Mouse (Mus musculus) embryonic facial prominence, embryonic 14.5 days (tissue): ENCODE measurements around the gene Fiz1. TPM values are rescaled to one million over a fixed set of nuclear protein-coding genes. Genes with fewer than 3 reads are reported as not detected.
"Not testable (repeated sequence)": the region's sequence is repeated elsewhere in the genome, so short reads cannot be mapped to it uniquely, and the experiment has no call there.

Source experiments
- ATAC-seq: fragments of 200-750 bp; cut with Nextera tagmentation; 2 replicates; pipeline ENCODE4 v1.8.0; 2017; ENCODE audit warnings: low read depth, moderate number of reproducible peaks, moderate TSS enrichment
- DNase-seq: peaks from one replicate; pipeline ENCODE4 v3.0.0-alpha.2; 2015; ENCODE audit warnings: low spot score
- H3K27ac ChIP-seq: fragments of 300-500 bp; sonication (generic); replicated peaks from 2 replicates; pipeline ENCODE4 v1.5.1; 2014; ENCODE audit warnings: low read depth, mild to moderate bottlenecking, low read length, moderate library complexity
- H3K27me3 ChIP-seq: fragments of 300-500 bp; sonication (generic); replicated peaks from 2 replicates; pipeline ENCODE4 v1.6.1; 2014; ENCODE audit warnings: low read length; ENCODE audit not compliant: control insufficient read depth, insufficient read depth
- H3K36me3 ChIP-seq: fragments of 300-500 bp; sonication (generic); 2 replicates; pipeline ENCODE4 v1.6.1; 2014; ENCODE audit warnings: low read length, mixed read lengths; ENCODE audit not compliant: control insufficient read depth, insufficient read depth
- H3K4me1 ChIP-seq: fragments of 300-500 bp; sonication (generic); 2 replicates; pipeline ENCODE4 v1.6.1; 2014; ENCODE audit warnings: antibody characterized with exemption, low read length; ENCODE audit not compliant: control insufficient read depth, insufficient read depth
- H3K4me2 ChIP-seq: fragments of 300-500 bp; sonication (generic); 2 replicates; pipeline ENCODE4 v1.6.1; 2014; ENCODE audit warnings: low read depth, mild to moderate bottlenecking, low read length, moderate library complexity, mixed read lengths
- H3K4me3 ChIP-seq: fragments of 300-500 bp; sonication (generic); 2 replicates; pipeline ENCODE4 v1.5.1; 2014; ENCODE audit warnings: low read depth, mild to moderate bottlenecking, low read length
- H3K9ac ChIP-seq: fragments of 300-500 bp; sonication (generic); 2 replicates; pipeline ENCODE4 v1.6.1; 2014; ENCODE audit warnings: low read depth, mild to moderate bottlenecking, low read length, moderate library complexity, mixed read lengths
- H3K9me3 ChIP-seq: fragments of 300-500 bp; sonication (generic); 2 replicates; pipeline ENCODE4 v1.6.1; 2016; ENCODE audit warnings: low read length; ENCODE audit not compliant: control insufficient read depth
- WGBS: fragments of 180-500 bp; shearing (Covaris S2); extraction: QIAGEN DNeasy Blood & Tissue Kit; methylation state at CpG from one replicate; pipeline ENCODE4 v1.1.7; 2014; 5-methylcytosine and 5-hydroxymethylcytosine counted together
- polyA plus RNA-seq: library from polyadenylated mRNA; unstranded; fragments of >200 nt; fragmentation: Nextera tagmentation; extraction: Ambion mirVana; gene quantifications from 2 replicates; pipeline ENCODE4 v1.2.1, GENCODE M21; 2014

The Fiz1 gene
- polyA plus RNA-seq, 1 experiment from 2014 or later: 31.1 TPM

DNA sequence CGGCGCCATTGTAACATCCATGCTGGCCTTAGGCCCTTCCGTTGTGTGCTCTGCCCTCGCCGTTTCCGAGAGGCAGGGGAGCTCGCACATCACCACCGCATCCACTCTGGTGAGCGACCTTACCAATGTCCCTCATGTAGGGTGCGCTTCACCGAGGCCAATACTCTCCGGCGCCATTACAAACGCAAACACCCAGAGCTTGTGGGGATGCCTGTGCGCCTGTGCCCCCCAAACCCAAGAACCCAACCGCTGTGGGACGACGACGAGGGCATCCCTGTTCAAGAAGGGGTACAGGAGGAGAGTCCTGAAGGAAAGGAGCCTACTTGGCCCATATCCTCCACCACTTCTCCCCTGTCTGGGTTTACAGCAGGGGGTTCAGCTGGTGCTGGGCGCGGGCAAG is 3.4 kb upstream of the Fiz1 start:
- WGBS: 99% methylated on average over 21 of the region's 21 CpGs
- no peak overlapping the region for H3K27ac ChIP-seq
- H3K9ac ChIP-seq: no peak overlapping the region
- peaks cover 12% of the 10 kb centered on the region for H3K4me1 ChIP-seq
- ATAC-seq (no peak), DNase-seq (no peak)
- H3K36me3 ChIP-seq: peaks cover 20% of the 10 kb centered on the region
- no peaks in the 10 kb centered on the region for H3K9me3 ChIP-seq
- H3K4me3 ChIP-seq: no peak overlapping the region
- no peak overlapping the region for H3K4me2 ChIP-seq
- H3K27me3 ChIP-seq: no peaks in the 10 kb centered on the region

DNA sequence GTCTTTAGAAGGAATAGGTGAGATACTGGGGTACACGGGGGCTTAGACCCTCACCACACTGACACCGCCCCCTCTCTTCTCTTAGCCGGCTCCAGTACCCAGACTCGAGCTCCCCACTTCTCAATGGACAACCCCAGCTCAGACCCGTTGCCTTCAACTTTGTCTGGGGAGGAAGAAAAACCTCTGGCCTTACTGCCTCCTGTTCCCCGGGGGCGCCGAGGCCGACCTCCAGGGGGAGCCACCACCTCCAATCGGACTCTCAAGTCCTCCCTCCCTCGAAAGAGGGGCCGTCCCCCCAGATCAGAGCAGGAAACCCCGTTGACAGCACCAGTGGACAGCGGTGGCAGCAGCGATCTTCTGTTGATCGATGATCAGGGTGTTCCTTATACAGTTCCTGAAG is 2.9 kb upstream of the Fiz1 start:
- H3K4me2 ChIP-seq: no peak overlapping the region
- WGBS: 90% methylated on average over 16 of the region's 16 CpGs
- H3K27ac ChIP-seq: no peak overlapping the region
- no peak for ATAC-seq
- no peak overlapping the region for H3K4me3 ChIP-seq
- no peaks in the 10 kb centered on the region for H3K27me3 ChIP-seq
- H3K4me1 ChIP-seq: peaks cover 12% of the 10 kb centered on the region
- H3K36me3 ChIP-seq: peaks cover 19% of the 10 kb centered on the region
- no peaks in the 10 kb centered on the region for H3K9me3 ChIP-seq
- DNase-seq: no peak
- H3K9ac ChIP-seq: no peak overlapping the region

DNA sequence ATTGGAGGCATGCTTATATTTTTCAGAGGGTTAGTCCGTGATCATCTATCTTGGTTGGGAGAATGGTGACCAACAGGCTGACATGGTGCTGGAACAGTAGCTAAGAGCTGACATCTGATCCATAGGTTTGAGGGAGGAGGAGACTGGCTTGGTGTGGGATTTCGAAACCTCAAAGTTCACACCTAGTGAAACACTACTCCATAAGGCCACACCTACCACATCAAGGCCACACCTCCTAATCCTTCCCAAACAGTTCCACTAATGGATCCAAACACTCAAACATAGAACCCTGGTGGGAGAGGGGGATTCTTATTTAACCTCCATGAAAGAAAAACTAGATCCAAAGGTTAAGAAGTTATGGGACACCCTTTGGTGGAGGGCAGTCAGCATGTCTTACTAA is 2.4 kb upstream of the Fiz1 start:
- H3K36me3 ChIP-seq: peaks cover 19% of the 10 kb centered on the region
- ATAC-seq: no peak
- H3K4me1 ChIP-seq: peaks cover 12% of the 10 kb centered on the region
- DNase-seq: no peak
- no peak overlapping the region for H3K27ac ChIP-seq
- no peak overlapping the region for H3K9ac ChIP-seq
- H3K4me3 ChIP-seq: no peak overlapping the region
- no peaks in the 10 kb centered on the region for H3K9me3 ChIP-seq
- H3K27me3 ChIP-seq: no peaks in the 10 kb centered on the region
- no peak overlapping the region for H3K4me2 ChIP-seq
- 93% methylated on average over 2 of the region's 2 CpGs for WGBS

DNA sequence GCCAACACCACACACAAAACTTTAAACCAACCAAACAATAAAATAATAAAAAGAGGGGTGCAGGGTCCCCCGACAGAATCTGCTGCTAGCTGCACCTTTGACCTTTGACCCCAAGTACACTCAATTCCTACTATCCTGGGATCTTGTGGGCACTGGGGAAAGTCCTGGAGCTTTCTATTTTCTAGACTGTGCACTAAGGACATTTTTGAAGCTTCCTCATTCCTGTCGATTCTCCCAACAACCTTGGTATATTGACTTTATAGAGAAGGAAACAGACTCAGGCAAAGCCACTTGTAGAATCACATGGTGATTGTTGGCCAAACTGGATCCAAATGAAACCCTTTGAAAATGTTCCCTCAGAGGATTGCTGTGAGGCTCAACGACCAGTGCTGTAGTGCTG is 1.6 kb upstream of the Fiz1 start:
- H3K9ac ChIP-seq: peak overlapping the region; percentile 75; the same call in 1 of the 2 replicates
- peak overlapping the region; percentile 97 for H3K27ac ChIP-seq
- peak overlapping the region; percentile 78 for H3K4me2 ChIP-seq
- DNase-seq: no peak
- WGBS: 64% methylated on average over 3 of the region's 3 CpGs
- H3K4me3 ChIP-seq: peak overlapping the region; percentile 63
- no peak for ATAC-seq
- H3K4me1 ChIP-seq: peaks cover 6% of the 10 kb centered on the region
- H3K27me3 ChIP-seq: no peaks in the 10 kb centered on the region
- H3K36me3 ChIP-seq: peaks cover 26% of the 10 kb centered on the region
- no peaks in the 10 kb centered on the region for H3K9me3 ChIP-seq

DNA sequence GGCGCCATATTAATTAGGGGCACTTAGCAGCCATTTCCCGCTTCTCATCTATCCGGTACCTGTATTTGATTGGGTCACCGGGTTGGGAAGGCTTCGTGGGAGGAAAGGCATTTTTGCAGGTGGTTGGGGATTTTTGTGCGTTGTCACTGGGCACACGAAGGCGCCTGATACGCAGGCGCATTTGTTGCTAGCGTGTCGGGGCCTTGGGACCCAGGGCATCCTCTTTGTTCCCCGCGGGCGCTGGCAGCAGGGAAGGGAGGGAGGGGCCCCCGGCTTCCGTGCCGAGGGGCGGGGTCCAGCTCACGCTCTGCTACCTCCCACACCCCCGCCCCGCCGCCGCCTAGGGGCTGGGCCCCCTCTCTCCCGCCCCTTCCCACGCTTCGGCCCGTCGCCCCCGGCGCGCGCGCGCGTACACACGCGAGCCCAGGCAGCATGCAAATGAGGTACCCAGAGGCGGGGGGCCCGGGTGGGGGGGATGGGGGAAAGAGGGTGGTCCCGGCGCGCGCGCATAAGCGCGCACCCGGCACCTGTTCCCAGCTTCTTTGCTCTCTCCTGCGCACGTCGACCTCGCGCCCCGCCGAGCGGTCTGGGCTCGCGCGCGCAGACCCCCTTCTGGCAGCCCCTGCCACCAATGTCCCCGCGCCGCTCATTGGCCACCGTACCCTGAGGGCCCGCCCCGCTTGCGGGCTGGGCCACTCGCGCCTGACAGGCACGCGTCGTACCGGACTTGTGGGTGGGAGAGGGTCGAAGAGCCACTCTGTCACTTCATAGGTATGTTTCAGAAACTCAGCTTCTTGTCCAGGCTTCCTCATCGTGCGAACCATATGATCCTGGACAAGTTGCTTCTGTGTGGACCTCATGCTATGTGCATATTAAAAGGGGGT is 863 bp upstream of the Fiz1 start, which contains the start of gene Gm44973:
Gm44973 (plus strand) TSS at position 379 of the 884 bp plus-strand sequence.
- peak within 1 kb of the TSS; percentile 97 for H3K27ac ChIP-seq
- peak within 1 kb of the TSS; percentile 88 for H3K9ac ChIP-seq
- peaks cover 33% of the 10 kb centered on the region for H3K36me3 ChIP-seq
- no peaks in the 10 kb centered on the region for H3K27me3 ChIP-seq
- peak within 1 kb of the TSS; percentile 78 for H3K4me2 ChIP-seq
- DNase-seq (peak; percentile 97), ATAC-seq (peak; percentile 65)
- WGBS: 1% methylated on average over 43 of the region's 76 CpGs
- no peaks in the 10 kb centered on the region for H3K9me3 ChIP-seq
- peak within 1 kb of the TSS; percentile 63 for H3K4me3 ChIP-seq
- H3K4me1 ChIP-seq: peaks cover 3% of the 10 kb centered on the region; the same call in 1 of the 2 replicates

DNA sequence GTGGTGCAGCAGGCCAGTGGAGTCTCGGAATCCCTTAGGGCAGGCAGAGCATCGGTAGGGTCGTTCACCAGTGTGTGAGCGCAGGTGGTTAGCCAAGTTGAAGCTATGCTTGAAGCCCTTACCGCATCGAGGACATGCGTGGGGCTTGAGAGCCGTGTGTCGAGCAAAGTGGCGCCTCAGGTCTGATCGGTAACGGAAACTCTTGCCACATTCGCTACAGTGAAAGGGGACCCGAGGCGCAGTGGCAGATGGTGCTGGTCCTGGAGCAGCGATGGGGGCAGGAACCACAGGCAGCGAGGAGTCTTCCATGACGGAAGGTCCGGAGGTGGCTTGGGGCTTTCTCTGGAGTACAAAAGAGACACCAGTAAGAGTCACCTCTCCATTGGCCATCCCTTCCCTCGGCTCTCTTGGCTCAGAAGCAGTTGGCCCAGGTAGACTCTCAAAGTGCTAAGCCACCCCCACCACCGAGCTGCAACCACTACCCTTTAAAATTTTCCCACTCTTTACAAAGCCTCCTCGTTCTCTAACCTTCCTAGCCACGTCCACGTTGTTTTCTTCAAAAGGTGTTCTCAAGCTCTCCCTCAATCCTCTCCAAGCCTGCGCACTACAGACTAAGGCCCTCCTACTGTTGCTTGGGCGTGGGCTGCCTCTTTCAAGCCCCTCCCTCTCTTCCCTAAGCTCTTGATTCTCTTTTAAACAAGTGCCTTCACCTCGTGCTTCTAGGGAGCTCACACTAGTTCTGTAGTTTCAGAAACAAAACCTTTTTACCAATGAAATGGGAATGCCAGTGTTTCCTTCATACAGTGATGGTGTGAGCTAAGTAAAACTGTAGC is 1.6 kb downstream of the Fiz1 start:
- no peak overlapping the region for H3K9ac ChIP-seq
- no peak overlapping the region for H3K27ac ChIP-seq
- H3K9me3 ChIP-seq: no peaks in the 10 kb centered on the region
- H3K4me2 ChIP-seq: peak overlapping the region; percentile 61
- WGBS: 89% methylated on average over 25 of the region's 27 CpGs
- no peak for DNase-seq
- no peak for ATAC-seq
- H3K27me3 ChIP-seq: no peaks in the 10 kb centered on the region
- H3K4me3 ChIP-seq: peak overlapping the region; percentile 63; the same call in 1 of the 2 replicates
- peaks cover 3% of the 10 kb centered on the region; the same call in 1 of the 2 replicates for H3K4me1 ChIP-seq
- peaks cover 52% of the 10 kb centered on the region for H3K36me3 ChIP-seq

DNA sequence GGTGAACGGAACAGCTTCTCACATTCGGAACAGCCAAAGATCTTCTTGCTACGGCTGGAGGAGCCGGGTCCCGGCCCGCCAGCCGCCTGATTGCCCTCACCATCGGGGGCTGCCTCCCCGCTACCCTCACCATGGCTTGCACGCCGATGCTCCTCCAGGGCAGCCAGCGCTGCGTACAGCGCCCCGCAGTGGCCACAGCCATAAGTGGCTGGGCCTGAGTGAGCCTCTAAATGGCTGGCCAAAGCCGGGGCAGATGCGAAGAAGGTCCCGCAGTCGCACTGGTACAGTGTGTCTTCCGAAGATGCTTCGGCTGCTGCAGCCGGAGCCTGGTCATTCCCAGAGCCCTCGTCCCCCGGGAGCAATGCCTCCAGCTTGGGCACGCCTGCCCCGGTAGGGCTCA is 6.3 kb downstream of the Fiz1 start:
- no peak overlapping the region for H3K4me2 ChIP-seq
- no peak overlapping the region for H3K4me3 ChIP-seq
- ATAC-seq (no peak), DNase-seq (no peak)
- H3K9me3 ChIP-seq: no peaks in the 10 kb centered on the region
- H3K27me3 ChIP-seq: no peaks in the 10 kb centered on the region
- WGBS: 98% methylated on average over 25 of the region's 26 CpGs
- no peaks in the 10 kb centered on the region for H3K4me1 ChIP-seq
- H3K27ac ChIP-seq: no peak overlapping the region
- H3K9ac ChIP-seq: no peak overlapping the region
- peaks cover 65% of the 10 kb centered on the region for H3K36me3 ChIP-seq

DNA sequence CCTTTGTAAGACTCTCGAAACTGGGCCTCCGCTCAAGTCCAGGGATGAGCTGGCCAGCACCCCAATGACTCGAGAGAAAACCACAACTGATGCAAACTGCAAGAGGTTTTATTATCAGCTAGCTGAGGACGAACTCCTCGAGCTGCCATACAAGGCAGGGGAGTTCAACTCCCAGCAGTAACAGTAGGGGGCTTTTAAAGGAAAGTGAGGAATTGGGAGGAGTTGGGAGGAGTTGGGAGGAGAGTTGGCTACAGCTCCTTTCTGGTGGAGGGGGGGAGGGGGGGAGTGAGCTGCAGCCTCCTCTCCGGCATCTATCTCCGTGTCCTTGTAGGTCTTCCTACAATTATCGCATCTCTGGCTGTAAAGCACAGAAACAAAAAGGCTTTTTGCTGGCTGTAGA is 11.6 kb downstream of the Fiz1 start:
- not testable (repeated sequence) for H3K4me3 ChIP-seq, H3K27ac ChIP-seq, H3K9ac ChIP-seq, H3K4me2 ChIP-seq, H3K27me3 ChIP-seq, ATAC-seq, H3K4me1 ChIP-seq, DNase-seq, H3K9me3 ChIP-seq
- 58% methylated on average over 8 of the region's 8 CpGs for WGBS
- peaks cover 15% of the 10 kb centered on the region for H3K36me3 ChIP-seq
